Mouse (Mus musculus): ENCODE data around the gene Pck1.

DNA sequence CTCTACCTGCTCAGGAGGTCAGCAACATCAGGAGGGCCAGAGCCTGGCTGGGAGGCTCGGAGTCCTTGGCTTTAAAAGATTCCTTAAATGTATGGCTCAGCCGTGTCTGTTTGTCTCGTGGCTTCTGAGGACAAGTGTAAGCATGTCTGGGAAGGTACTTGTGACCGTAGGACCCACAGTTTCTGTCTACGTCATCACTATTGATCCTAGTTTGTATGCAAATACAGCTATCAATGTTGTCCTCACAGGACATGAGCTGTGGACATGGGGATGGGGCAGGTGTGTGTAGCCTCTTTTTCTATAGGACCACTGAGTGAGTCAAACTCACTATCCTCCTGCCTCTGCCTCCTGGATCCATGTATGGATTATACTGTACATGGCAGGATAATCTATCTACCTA lies 4.8 kb upstream of the Pck1 start:
- TF ChIP-seq CTCF (IDR thresholded peaks at IDR 0.05; ENCODE audit: extremely low read depth, insufficient read depth, insufficient read length, insufficient replicate concordance) (no peak), POLR2A (IDR thresholded peaks at IDR 0.05; ENCODE audit: low read depth, low read length) (no peak)
